In the genomic region with DNA sequence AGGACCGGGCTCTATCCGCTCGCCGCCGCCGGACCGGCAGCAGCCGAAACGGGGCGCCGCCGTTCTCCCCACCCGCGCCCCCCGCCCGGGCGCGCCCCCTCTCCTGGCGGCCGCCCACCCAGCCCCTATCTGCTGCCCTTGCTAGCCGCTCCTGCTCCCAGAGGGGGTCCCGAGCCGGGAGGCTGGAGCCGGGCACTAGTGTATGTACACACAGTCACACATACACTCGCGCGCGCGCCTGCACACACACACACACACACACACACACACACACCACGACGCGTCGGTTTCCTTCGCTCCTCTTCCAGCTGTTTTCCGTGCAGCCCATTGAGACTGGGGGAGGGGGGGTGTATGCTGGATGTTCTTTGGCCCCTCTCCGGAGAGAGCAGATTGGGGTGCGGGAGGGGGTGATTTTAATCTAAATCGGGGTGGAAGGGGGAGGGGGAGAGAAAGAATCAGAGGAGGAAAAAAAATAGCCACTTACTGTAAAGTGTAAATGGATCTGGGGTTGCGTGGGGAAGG, we compare ENCODE assay signal across 8 mouse cellular contexts. TPM values are rescaled to one million over a fixed set of nuclear protein-coding genes. Genes with fewer than 3 reads are reported as not detected.
A peak's percentile ranks its signal among the peaks of the same experiment; 100 is the strongest.
DNase-seq lines count a peak whose midpoint lies in the region; ATAC-seq lines count a peak whose summit lies in the region.

No protein-coding gene starts in this region.

- peak overlapping the region; percentile 94 for H3K9ac ChIP-seq in embryonic facial prominence, embryonic 14.5 days (ENCODE audit: low read depth, low read length)
- H3K9ac ChIP-seq in heart, embryonic 16.5 days (ENCODE audit: low read length) = peak overlapping the region; percentile 89

- H3K9me3 ChIP-seq in embryonic facial prominence, embryonic 14.5 days (ENCODE audit: control insufficient read depth, low read length) = no peaks in the 10 kb centered on the region
- H3K9me3 ChIP-seq in heart, embryonic 16.5 days (replicated peaks; ENCODE audit: control insufficient read depth, low read length) = no peaks in the 10 kb centered on the region

- peak; percentile 41 for ATAC-seq in embryonic facial prominence, embryonic 14.5 days (ENCODE audit: low read depth)
- peak; percentile 10; the same call in 1 of the 2 replicates for ATAC-seq in heart, embryonic 16.5 days (replicated peaks; ENCODE audit: extremely low read depth, insufficient read depth, low FRiP score)

- no peaks in the 10 kb centered on the region for H3K36me3 ChIP-seq in embryonic facial prominence, embryonic 14.5 days (ENCODE audit: control insufficient read depth, insufficient read depth, low read length)
- H3K36me3 ChIP-seq in heart, embryonic 16.5 days (ENCODE audit: control insufficient read depth, insufficient read depth) = no peaks in the 10 kb centered on the region

- H3K4me3 ChIP-seq in embryonic facial prominence, embryonic 14.5 days (ENCODE audit: low read depth, low read length) = peak overlapping the region; percentile 90
- H3K4me3 ChIP-seq in heart, embryonic 16.5 days (ENCODE audit: low read length) = peak overlapping the region; percentile 79

- under 1% methylated on average over 19 of the region's 39 CpGs for WGBS in embryonic facial prominence, embryonic 14.5 days
- under 1% methylated on average over 38 of the region's 39 CpGs for WGBS in heart, embryonic 16.5 days

- peaks cover 31% of the 10 kb centered on the region for H3K4me1 ChIP-seq in embryonic facial prominence, embryonic 14.5 days (ENCODE audit: control insufficient read depth, insufficient read depth, low read length)
- H3K4me1 ChIP-seq in heart, embryonic 16.5 days (ENCODE audit: control insufficient read depth, insufficient read depth, low read length) = peaks cover 41% of the 10 kb centered on the region

- peak overlapping the region; percentile 94 for H3K4me2 ChIP-seq in embryonic facial prominence, embryonic 14.5 days (ENCODE audit: low read depth, low read length)
- peak overlapping the region; percentile 90 for H3K4me2 ChIP-seq in heart, embryonic 16.5 days (ENCODE audit: low read depth, low read length)

- peak overlapping the region; percentile 92 for H3K27ac ChIP-seq in embryonic facial prominence, embryonic 14.5 days (replicated peaks; ENCODE audit: low read depth, low read length)
- H3K27ac ChIP-seq in heart, embryonic 16.5 days (ENCODE audit: low read length) = peak overlapping the region; percentile 90

- peak; percentile 18 to 37 for DNase-seq in CD8-positive naive resting alpha-beta T cell, adult 2 months (ENCODE audit: low read depth in 2 of 2, low spot score in 2 of 2)
- peak; percentile 68 to 91 for DNase-seq in adrenal gland, adult (ENCODE audit: inconsistent age in 2 of 2, low spot score in 1 of 2)
- peak; percentile 81 for DNase-seq in embryonic facial prominence, embryonic 14.5 days (ENCODE audit: low spot score)
- peak; percentile 72 to 81 for DNase-seq in kidney, postnatal 4 days
- peak; percentile 64 for DNase-seq in lung, postnatal 14 days
- DNase-seq in right cerebral cortex, adult 18-20 months = peak; percentile 38
- peak; percentile 70 for DNase-seq in yolk sac, embryonic 10.5 days (ENCODE audit: low spot score)

- H3K27me3 ChIP-seq in embryonic facial prominence, embryonic 14.5 days (replicated peaks; ENCODE audit: control insufficient read depth, insufficient read depth, low read length) = no peaks in the 10 kb centered on the region
- no peaks in the 10 kb centered on the region for H3K27me3 ChIP-seq in heart, embryonic 16.5 days (ENCODE audit: control insufficient read depth, insufficient read depth, low read length)

RNA-seq across cellular contexts. Expression of gene Atxn1, which starts 0.4 kb away (rescaled TPM):
- polyA plus RNA-seq in embryonic facial prominence, embryonic 14.5 days (2014; fragmentation: Nextera tagmentation; extraction: Ambion mirVana) = 3.6 and 3.8 TPM in 2 replicates
- 7.2 and 7.7 TPM in 2 replicates for polyA plus RNA-seq in heart, embryonic 16.5 days (2015; fragmentation: Nextera tagmentation; extraction: Ambion mirVana)

Comparison
In these comparisons a context has a peak if more than half of its experiments do, and no peak if none do; other contexts are left out.
1. Peak in every context shown above with its lines: DNase-seq, ATAC-seq, H3K4me3 ChIP-seq and H3K27ac ChIP-seq.
2. DNase-seq: peak in every context shown above with its lines; median percentile 81 in embryonic facial prominence, embryonic 14.5 days; 80 in adrenal gland, adult; 76 in kidney, postnatal 4 days; 70 in yolk sac, embryonic 10.5 days; 64 in lung, postnatal 14 days; 38 in right cerebral cortex, adult 18-20 months; 28 in CD8-positive naive resting alpha-beta T cell, adult 2 months.